Mouse (Mus musculus): ENCODE measurements at regions not wholly inside any gene's neighbourhood (a gene's known extent, or its start where the extent isn't known, plus 50 kb on each side); places are given as distances from the start of the nearest gene placed in this dataset.

DNA sequence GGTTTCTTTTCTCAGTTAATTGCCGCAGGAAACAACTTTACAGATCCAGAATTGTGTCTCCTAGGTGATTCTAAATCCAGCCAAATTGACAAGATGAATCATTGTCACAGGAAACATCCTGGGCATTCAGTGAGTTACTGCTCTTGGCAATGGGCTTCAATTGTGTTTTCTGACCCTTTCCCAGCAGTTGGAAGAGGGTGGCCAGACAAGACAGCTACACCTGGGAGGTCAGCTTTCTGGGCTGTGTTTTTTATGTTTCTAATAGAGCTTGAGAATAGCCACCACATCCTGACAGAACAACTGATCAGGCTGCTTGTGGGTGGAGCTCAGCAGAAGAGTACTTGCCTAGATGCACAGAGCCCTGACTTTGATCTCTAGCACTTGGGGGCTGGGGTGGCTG is 87.0 kb upstream of the Foxa2 start:
- no peak overlapping the region for H3K27ac ChIP-seq (ENCODE audit: insufficient read depth, low read depth, low read length, poor library complexity, severe bottlenecking)
- TF ChIP-seq MAFK (IDR thresholded peaks at IDR 0.05; ENCODE audit: insufficient read depth, low read depth, low read length) = no peak
- no peak for TF ChIP-seq CHD2 (IDR thresholded peaks at IDR 0.05; ENCODE audit: low read depth, low read length)
- TF ChIP-seq HCFC1 (IDR thresholded peaks at IDR 0.05; ENCODE audit: borderline replicate concordance, insufficient read depth, low read length) = no peak
- TF ChIP-seq ZNF384 (IDR thresholded peaks at IDR 0.05; ENCODE audit: low read depth, low read length) = no peak
- no peak for TF ChIP-seq ZC3H11A (IDR thresholded peaks at IDR 0.05; ENCODE audit: borderline replicate concordance, low read depth, low read length)
- H3K9ac ChIP-seq (ENCODE audit: insufficient read depth, low read depth, low read length, poor library complexity, severe bottlenecking) = no peak overlapping the region
- no peaks in the 10 kb centered on the region for H3K9me3 ChIP-seq (ENCODE audit: control insufficient read depth, insufficient read depth, low read depth, low read length)
- no peaks in the 10 kb centered on the region for H3K4me1 ChIP-seq (ENCODE audit: control insufficient read depth in 2 of 2, insufficient read depth in 2 of 2, low read length in 2 of 2, poor library complexity in 1 of 2)
- no peak for DNase-seq (ENCODE audit: low read depth, low spot score)
- H3K36me3 ChIP-seq (ENCODE audit: control insufficient read depth, insufficient read depth, low read length, poor library complexity, severe bottlenecking) = no peaks in the 10 kb centered on the region
- H3K4me3 ChIP-seq (ENCODE audit: insufficient read depth in 1 of 2, low read depth in 1 of 2, low read length in 2 of 2, poor library complexity in 1 of 2, severe bottlenecking in 1 of 2) = no peak overlapping the region
- in situ Hi-C loops (cut with MboI; ENCODE audit: low sequenced_read_pairs in 2 of 2, unreplicated experiment in 2 of 2) = no loop called here

DNA sequence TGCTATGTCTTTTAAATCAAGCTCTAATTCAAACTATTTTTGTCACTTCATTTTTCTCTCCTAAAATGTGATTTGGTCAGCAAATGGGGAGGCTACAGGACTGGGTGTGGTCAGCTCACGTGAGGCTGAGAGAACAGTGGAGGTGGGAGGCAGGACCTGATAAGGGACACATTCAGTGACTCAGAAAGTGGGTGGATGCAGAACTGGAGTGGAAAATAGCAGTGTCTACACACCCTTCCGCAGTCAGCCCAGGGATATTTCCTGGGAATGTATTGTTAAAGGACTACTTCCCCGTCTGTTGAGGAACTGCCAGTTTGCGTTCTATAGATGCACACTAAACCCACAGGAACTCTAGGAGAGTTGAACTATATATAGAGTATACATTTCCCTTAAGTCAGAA is 95.2 kb upstream of the Foxa2 start:
- no peak overlapping the region for H3K4me3 ChIP-seq (ENCODE audit: insufficient read depth in 1 of 2, low read depth in 1 of 2, low read length in 2 of 2, poor library complexity in 1 of 2, severe bottlenecking in 1 of 2)
- H3K4me1 ChIP-seq (ENCODE audit: control insufficient read depth in 2 of 2, insufficient read depth in 2 of 2, low read length in 2 of 2, poor library complexity in 1 of 2) = no peaks in the 10 kb centered on the region
- no peak overlapping the region for H3K27ac ChIP-seq (ENCODE audit: insufficient read depth, low read depth, low read length, poor library complexity, severe bottlenecking)
- in situ Hi-C loops (cut with MboI; ENCODE audit: low sequenced_read_pairs in 2 of 2, unreplicated experiment in 2 of 2) = no loop called here
- DNase-seq (ENCODE audit: low read depth, low spot score) = no peak
- H3K9me3 ChIP-seq (ENCODE audit: control insufficient read depth, insufficient read depth, low read depth, low read length) = no peaks in the 10 kb centered on the region
- TF ChIP-seq ZC3H11A (IDR thresholded peaks at IDR 0.05; ENCODE audit: borderline replicate concordance, low read depth, low read length) (no peak), CHD2 (IDR thresholded peaks at IDR 0.05; ENCODE audit: low read depth, low read length) (no peak), HCFC1 (IDR thresholded peaks at IDR 0.05; ENCODE audit: borderline replicate concordance, insufficient read depth, low read length) (no peak), MAFK (IDR thresholded peaks at IDR 0.05; ENCODE audit: insufficient read depth, low read depth, low read length) (no peak), ZNF384 (IDR thresholded peaks at IDR 0.05; ENCODE audit: low read depth, low read length) (no peak)
- no peaks in the 10 kb centered on the region for H3K36me3 ChIP-seq (ENCODE audit: control insufficient read depth, insufficient read depth, low read length, poor library complexity, severe bottlenecking)
- H3K9ac ChIP-seq (ENCODE audit: insufficient read depth, low read depth, low read length, poor library complexity, severe bottlenecking) = no peak overlapping the region

DNA sequence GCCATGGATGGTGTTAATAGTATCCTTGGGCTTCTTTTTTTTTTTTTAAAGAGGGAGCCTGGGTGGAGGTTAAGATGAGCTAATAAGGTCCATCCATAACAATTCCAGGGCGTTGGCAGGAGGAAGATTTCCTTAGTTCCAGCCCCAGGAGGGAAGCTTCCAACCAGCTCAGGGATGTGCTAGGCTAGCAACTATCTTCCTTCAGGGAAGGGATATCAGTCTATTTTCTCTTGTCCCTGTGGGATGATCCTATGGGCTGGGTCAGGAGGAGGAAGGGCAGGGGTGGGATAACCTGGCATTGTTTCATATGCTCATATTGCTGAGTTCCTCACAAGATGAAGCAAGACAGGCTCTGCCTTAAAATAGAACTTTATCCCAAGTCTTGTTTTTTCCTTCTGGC is 98.0 kb upstream of the Foxa2 start:
- no peak overlapping the region for H3K27ac ChIP-seq (ENCODE audit: insufficient read depth, low read depth, low read length, poor library complexity, severe bottlenecking)
- H3K36me3 ChIP-seq (ENCODE audit: control insufficient read depth, insufficient read depth, low read length, poor library complexity, severe bottlenecking) = no peaks in the 10 kb centered on the region
- TF ChIP-seq CHD2 (IDR thresholded peaks at IDR 0.05; ENCODE audit: low read depth, low read length) (no peak), HCFC1 (IDR thresholded peaks at IDR 0.05; ENCODE audit: borderline replicate concordance, insufficient read depth, low read length) (no peak), MAFK (IDR thresholded peaks at IDR 0.05; ENCODE audit: insufficient read depth, low read depth, low read length) (no peak), ZNF384 (IDR thresholded peaks at IDR 0.05; ENCODE audit: low read depth, low read length) (no peak)
- H3K4me3 ChIP-seq (ENCODE audit: insufficient read depth in 1 of 2, low read depth in 1 of 2, low read length in 2 of 2, poor library complexity in 1 of 2, severe bottlenecking in 1 of 2) = no peak overlapping the region
- no peaks in the 10 kb centered on the region for H3K9me3 ChIP-seq (ENCODE audit: control insufficient read depth, insufficient read depth, low read depth, low read length)
- no peaks in the 10 kb centered on the region for H3K4me1 ChIP-seq (ENCODE audit: control insufficient read depth in 2 of 2, insufficient read depth in 2 of 2, low read length in 2 of 2, poor library complexity in 1 of 2)
- no peak overlapping the region for H3K9ac ChIP-seq (ENCODE audit: insufficient read depth, low read depth, low read length, poor library complexity, severe bottlenecking)
- in situ Hi-C loops (cut with MboI; ENCODE audit: low sequenced_read_pairs in 2 of 2, unreplicated experiment in 2 of 2) = no loop called here
- DNase-seq (ENCODE audit: low read depth, low spot score) = no peak

DNA sequence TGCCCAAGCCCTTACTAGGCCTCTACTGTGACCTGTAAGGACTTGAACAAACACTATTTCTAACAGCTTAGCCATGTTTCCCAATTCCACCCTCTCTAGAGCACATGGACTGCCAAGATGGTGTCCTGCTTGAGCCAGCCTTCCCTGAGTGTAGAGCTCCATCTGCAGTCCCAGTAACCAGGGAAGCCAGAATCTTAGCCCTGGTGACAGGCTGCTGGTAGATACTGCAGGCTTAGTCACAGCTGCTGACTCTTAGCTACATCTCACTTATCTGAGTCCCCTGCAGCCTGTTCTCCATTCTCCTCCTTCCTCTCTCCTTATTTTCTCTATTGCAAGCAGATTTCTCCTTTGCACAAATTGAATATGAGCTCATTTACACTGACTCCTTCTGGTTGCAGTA is 101.5 kb upstream of the Foxa2 start:
- in situ Hi-C loops (cut with MboI; ENCODE audit: low sequenced_read_pairs in 2 of 2, unreplicated experiment in 2 of 2) = no loop called here
- Histone ChIP-seq H3K27ac (ENCODE audit: insufficient read depth, low read depth, low read length, poor library complexity, severe bottlenecking) (no peak overlapping the region), H3K9me3 (ENCODE audit: control insufficient read depth, insufficient read depth, low read depth, low read length) (no peaks in the 10 kb centered on the region), H3K4me1 (ENCODE audit: control insufficient read depth in 2 of 2, insufficient read depth in 2 of 2, low read length in 2 of 2, poor library complexity in 1 of 2) (no peaks in the 10 kb centered on the region), H3K9ac (ENCODE audit: insufficient read depth, low read depth, low read length, poor library complexity, severe bottlenecking) (no peak overlapping the region), H3K4me3 (ENCODE audit: insufficient read depth in 1 of 2, low read depth in 1 of 2, low read length in 2 of 2, poor library complexity in 1 of 2, severe bottlenecking in 1 of 2) (no peak overlapping the region), H3K36me3 (ENCODE audit: control insufficient read depth, insufficient read depth, low read length, poor library complexity, severe bottlenecking) (no peaks in the 10 kb centered on the region)
- DNase-seq (ENCODE audit: low read depth, low spot score) = no peak
- TF ChIP-seq CHD2 (IDR thresholded peaks at IDR 0.05; ENCODE audit: low read depth, low read length) (no peak), HCFC1 (IDR thresholded peaks at IDR 0.05; ENCODE audit: borderline replicate concordance, insufficient read depth, low read length) (no peak), ZC3H11A (IDR thresholded peaks at IDR 0.05; ENCODE audit: borderline replicate concordance, low read depth, low read length) (no peak), MAFK (IDR thresholded peaks at IDR 0.05; ENCODE audit: insufficient read depth, low read depth, low read length) (no peak), ZNF384 (IDR thresholded peaks at IDR 0.05; ENCODE audit: low read depth, low read length) (no peak)

DNA sequence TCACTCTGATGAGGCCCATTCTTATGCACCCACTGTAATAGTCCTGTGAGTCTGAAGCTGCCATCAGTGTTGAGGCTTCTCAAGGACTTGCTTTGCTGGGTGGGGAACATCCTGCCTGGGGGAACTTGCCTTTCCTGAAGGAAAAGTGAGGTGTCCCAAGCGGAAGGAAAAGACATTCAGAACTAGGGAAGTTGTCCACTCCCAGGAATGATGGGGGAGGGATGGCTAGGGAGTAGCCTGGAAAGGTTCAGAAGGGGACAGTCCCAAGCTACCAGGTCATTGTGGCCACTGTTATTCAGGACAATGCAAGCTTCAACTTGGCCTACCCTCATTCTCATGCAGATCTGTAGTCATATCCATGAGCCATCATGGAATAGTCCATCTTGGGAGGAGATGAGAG is 102.7 kb upstream of the Foxa2 start:
- Histone ChIP-seq H3K9ac (ENCODE audit: insufficient read depth, low read depth, low read length, poor library complexity, severe bottlenecking) (no peak overlapping the region), H3K27ac (ENCODE audit: insufficient read depth, low read depth, low read length, poor library complexity, severe bottlenecking) (no peak overlapping the region), H3K36me3 (ENCODE audit: control insufficient read depth, insufficient read depth, low read length, poor library complexity, severe bottlenecking) (no peaks in the 10 kb centered on the region), H3K4me1 (ENCODE audit: control insufficient read depth in 2 of 2, insufficient read depth in 2 of 2, low read length in 2 of 2, poor library complexity in 1 of 2) (no peaks in the 10 kb centered on the region), H3K9me3 (ENCODE audit: control insufficient read depth, insufficient read depth, low read depth, low read length) (no peaks in the 10 kb centered on the region), H3K4me3 (ENCODE audit: insufficient read depth in 1 of 2, low read depth in 1 of 2, low read length in 2 of 2, poor library complexity in 1 of 2, severe bottlenecking in 1 of 2) (no peak overlapping the region)
- TF ChIP-seq ZC3H11A (IDR thresholded peaks at IDR 0.05; ENCODE audit: borderline replicate concordance, low read depth, low read length) = no peak
- TF ChIP-seq HCFC1 (IDR thresholded peaks at IDR 0.05; ENCODE audit: borderline replicate concordance, insufficient read depth, low read length) = no peak
- TF ChIP-seq ZNF384 (IDR thresholded peaks at IDR 0.05; ENCODE audit: low read depth, low read length) = no peak
- TF ChIP-seq CHD2 (IDR thresholded peaks at IDR 0.05; ENCODE audit: low read depth, low read length) = no peak
- TF ChIP-seq MAFK (IDR thresholded peaks at IDR 0.05; ENCODE audit: insufficient read depth, low read depth, low read length) = no peak
- in situ Hi-C loops (cut with MboI; ENCODE audit: low sequenced_read_pairs in 2 of 2, unreplicated experiment in 2 of 2) = no loop called here
- DNase-seq (ENCODE audit: low read depth, low spot score) = no peak
